Mouse (Mus musculus): Measurements from ENCODE around the gene Fbxl20. TPM values are rescaled to one million over a fixed set of nuclear protein-coding genes. Genes with fewer than 3 reads are reported as not detected.

The Fbxl20 gene
- polyA plus RNA-seq, 1 experiment from 2014 or later, result 10.1 TPM

DNA sequence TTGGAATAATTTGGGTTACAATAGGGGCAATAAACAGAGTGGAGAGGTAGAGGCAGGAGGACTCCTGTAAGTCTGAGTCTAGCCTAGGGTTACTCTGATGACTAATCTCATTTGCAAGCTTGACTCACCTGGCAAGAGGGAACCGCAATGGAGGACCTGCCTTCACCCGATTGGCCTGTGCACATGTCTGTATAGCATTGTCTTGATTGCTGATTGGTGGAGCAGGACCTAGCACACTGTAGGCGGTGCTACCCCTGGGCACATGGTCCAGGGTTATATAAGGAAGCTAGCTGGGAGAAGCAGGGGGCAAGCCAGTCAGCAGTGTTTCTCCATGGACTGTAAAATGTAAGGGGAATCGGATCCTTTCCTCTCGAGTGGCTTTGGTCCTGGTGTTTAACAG lies 92.2 kb downstream of the Fbxl20 start:
- DNase-seq (ENCODE audit: low spot score) (no peak), ATAC-seq (ENCODE audit: low read depth) (no peak)
- H3K9ac ChIP-seq (ENCODE audit: low read depth, low read length), result no peak overlapping the region
- no peak overlapping the region for H3K4me3 ChIP-seq (ENCODE audit: low read depth, low read length)
- no peaks in the 10 kb centered on the region for H3K9me3 ChIP-seq (ENCODE audit: control insufficient read depth, low read length)
- H3K27ac ChIP-seq (replicated peaks; ENCODE audit: low read depth, low read length), result no peak overlapping the region
- H3K4me2 ChIP-seq (ENCODE audit: low read depth, low read length), result no peak overlapping the region
- H3K4me1 ChIP-seq (ENCODE audit: control insufficient read depth, insufficient read depth, low read length), result 0 out of 2 replicates have a peak, but pooled peaks cover 2% of the 10 kb centered on the region
- 83% methylated on average over 5 of the region's 5 CpGs for WGBS
- peaks cover 14% of the 10 kb centered on the region for H3K27me3 ChIP-seq (replicated peaks; ENCODE audit: control insufficient read depth, insufficient read depth, low read length)
- no peaks in the 10 kb centered on the region for H3K36me3 ChIP-seq (ENCODE audit: control insufficient read depth, insufficient read depth, low read length)

DNA sequence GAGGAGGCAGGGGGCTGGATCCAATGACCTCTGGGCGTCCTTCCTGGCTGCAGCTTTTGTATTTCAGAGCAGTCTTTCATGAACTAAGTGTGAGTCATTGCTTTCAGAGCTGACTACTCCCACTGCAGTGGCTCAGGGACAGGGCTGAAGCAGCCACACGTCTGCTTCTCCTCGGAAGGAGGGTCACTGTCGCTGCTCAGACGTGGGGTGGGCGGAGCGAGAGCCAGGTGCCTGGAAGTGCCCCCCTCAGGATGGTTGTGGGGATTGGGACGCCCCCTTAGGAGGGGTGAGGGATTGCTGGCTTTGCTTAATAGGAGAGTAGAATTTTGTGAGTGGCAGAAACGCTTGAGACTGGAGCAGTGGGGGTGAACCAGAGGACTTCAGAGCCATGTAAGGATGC lies 92.7 kb downstream of the Fbxl20 start:
- Histone ChIP-seq H3K4me2 (ENCODE audit: low read depth, low read length) (no peak overlapping the region), H3K4me3 (ENCODE audit: low read depth, low read length) (no peak overlapping the region), H3K4me1 (ENCODE audit: control insufficient read depth, insufficient read depth, low read length) (0 out of 2 replicates have a peak, but pooled peaks cover 3% of the 10 kb centered on the region), H3K27ac (replicated peaks; ENCODE audit: low read depth, low read length) (no peak overlapping the region), H3K9ac (ENCODE audit: low read depth, low read length) (no peak overlapping the region), H3K9me3 (ENCODE audit: control insufficient read depth, low read length) (no peaks in the 10 kb centered on the region), H3K27me3 (replicated peaks; ENCODE audit: control insufficient read depth, insufficient read depth, low read length) (peaks cover 19% of the 10 kb centered on the region), H3K36me3 (ENCODE audit: control insufficient read depth, insufficient read depth, low read length) (no peaks in the 10 kb centered on the region)
- ATAC-seq (ENCODE audit: low read depth) (no peak), DNase-seq (ENCODE audit: low spot score) (no peak)
- WGBS, result 29% methylated on average over 9 of the region's 9 CpGs

DNA sequence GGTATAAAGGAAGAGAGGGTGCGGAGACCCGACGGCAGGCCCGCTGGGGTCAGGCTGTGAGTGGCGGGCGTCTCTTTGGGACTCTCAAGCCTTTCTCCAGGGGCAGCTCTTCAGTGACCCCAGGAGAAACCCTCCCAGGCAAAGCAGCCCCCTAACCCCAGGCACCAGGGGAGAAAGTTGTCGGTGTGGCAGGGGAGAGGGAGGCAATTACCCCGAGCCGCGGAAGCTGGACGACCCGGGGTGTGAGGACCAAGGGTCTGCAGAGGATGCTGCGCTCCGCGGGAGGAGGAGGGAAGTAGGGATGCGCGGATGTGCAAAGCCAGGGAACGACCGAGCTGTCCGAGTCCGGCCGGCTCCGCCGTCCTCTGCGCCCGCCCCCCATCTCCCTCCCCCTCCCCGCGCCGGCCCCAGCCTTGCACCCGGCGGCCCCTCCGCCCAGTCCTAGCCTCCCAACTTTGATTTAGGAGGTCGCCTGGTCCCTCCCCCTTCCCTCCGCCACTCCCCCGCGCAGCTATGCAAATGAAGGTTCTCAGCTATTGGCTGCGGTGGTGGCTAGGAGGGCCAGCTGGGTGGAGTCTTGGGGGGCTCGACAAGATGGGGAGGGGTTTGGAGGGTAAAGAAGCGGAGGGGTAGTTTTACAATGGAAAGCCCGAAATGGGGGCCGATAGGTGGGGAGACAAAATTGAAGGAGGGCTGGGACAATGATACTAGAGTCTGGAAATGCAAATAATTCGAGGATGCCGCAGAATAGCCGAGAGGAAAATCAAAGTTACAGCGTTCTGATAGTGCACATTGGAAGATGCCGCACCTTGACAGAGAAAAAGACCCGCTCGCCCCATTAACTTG lies 97.0 kb downstream of the Fbxl20 start, which contains the start of gene Stac2:
TSS of gene Stac2 (minus strand) at position 474 of the 846 bp plus-strand sequence.
- Histone ChIP-seq H3K9ac (ENCODE audit: low read depth, low read length) (peak within 1 kb of the TSS; percentile 54), H3K9me3 (ENCODE audit: control insufficient read depth, low read length) (no peaks in the 10 kb centered on the region), H3K4me1 (ENCODE audit: control insufficient read depth, insufficient read depth, low read length) (0 out of 2 replicates have a peak, but pooled peaks cover 3% of the 10 kb centered on the region), H3K4me3 (ENCODE audit: low read depth, low read length) (peak within 1 kb of the TSS; percentile 44), H3K27me3 (replicated peaks; ENCODE audit: control insufficient read depth, insufficient read depth, low read length) (peaks cover 52% of the 10 kb centered on the region), H3K36me3 (ENCODE audit: control insufficient read depth, insufficient read depth, low read length) (no peaks in the 10 kb centered on the region), H3K4me2 (ENCODE audit: low read depth, low read length) (peak within 1 kb of the TSS; percentile 74), H3K27ac (replicated peaks; ENCODE audit: low read depth, low read length) (no peak within 1 kb of the TSS)
- ATAC-seq (ENCODE audit: low read depth) (peak; percentile 88), DNase-seq (ENCODE audit: low spot score) (peak; percentile 90)
- 2% methylated on average over 38 of the region's 48 CpGs for WGBS

DNA sequence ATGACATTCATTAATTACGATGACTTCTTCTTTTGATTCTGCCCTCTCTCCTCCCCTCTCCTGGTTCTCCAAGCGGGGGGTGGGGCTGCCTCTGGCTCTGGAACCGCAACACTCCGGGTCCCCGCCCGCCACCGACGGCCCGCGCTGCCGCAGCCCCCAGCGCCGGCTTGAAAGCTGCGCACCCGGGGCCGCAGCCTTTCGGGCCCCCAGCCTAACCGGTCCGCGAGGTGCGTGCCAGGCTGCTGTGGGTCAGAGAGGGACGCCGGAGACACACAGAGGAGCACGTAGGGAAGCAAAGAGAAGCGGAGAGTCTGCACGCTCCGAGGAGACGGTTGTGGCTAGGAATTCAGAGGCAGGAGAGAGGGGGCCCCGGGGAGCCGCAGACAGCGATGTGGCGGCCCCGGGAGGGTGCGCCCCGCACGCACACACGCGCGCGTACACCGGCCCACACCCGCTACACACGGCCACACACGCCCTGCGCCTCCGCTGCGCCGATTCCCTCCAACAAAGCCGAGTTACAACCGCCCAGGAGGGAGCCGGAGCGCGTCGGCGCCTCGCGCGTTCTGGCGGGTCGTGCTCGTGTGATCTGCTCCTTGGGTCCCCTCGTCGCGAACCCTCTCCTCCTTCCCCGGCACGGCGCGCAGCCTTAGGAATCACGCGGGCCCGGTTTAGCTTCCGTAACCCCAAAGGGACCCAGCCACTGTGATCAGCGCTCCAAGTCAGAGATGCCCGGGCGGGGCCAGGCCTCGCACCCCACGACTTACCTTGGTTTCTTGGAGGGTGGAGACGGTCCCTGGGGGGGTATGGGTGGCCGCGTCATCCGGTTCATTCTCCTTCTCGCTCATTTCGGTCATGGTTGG lies 97.8 kb downstream of the Fbxl20 start:
- Histone ChIP-seq H3K27ac (replicated peaks; ENCODE audit: low read depth, low read length) (no peak overlapping the region), H3K4me3 (ENCODE audit: low read depth, low read length) (peak overlapping the region; percentile 44), H3K9ac (ENCODE audit: low read depth, low read length) (peak overlapping the region; percentile 54), H3K36me3 (ENCODE audit: control insufficient read depth, insufficient read depth, low read length) (no peaks in the 10 kb centered on the region), H3K4me2 (ENCODE audit: low read depth, low read length) (peak overlapping the region; percentile 74), H3K27me3 (replicated peaks; ENCODE audit: control insufficient read depth, insufficient read depth, low read length) (peaks cover 52% of the 10 kb centered on the region), H3K4me1 (ENCODE audit: control insufficient read depth, insufficient read depth, low read length) (0 out of 2 replicates have a peak, but pooled peaks cover 3% of the 10 kb centered on the region), H3K9me3 (ENCODE audit: control insufficient read depth, low read length) (no peaks in the 10 kb centered on the region)
- ATAC-seq (ENCODE audit: low read depth) (peak; percentile 22; the same call in 1 of the 2 replicates), DNase-seq (ENCODE audit: low spot score) (no peak)
- 0% methylated on average over 41 of the region's 83 CpGs for WGBS

DNA sequence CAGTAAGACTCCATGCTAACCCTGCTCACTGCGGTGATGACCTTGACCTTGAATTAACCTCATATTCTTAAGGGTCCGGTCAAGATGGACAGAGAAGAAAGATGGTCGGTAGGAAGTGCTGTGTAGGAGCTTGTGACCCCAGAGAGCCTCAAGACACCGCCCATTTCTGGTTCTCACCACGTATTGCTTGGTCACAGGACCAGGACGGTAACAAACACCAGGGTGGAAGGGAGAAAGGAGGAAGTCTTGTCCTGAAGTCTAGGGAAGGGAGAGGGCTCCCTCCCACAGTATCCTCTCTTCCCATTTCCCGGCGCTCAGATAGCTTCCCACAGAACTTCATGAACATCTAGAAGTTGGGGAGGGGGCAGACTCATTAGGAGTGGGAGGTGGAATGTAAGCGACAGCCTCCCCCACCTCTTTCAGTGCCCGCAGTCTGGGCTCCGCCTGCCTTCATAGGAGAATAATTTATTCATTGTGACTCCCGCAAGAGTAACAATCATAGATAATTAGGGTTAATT lies 98.5 kb downstream of the Fbxl20 start:
- no peaks in the 10 kb centered on the region for H3K9me3 ChIP-seq (ENCODE audit: control insufficient read depth, low read length)
- no peaks in the 10 kb centered on the region for H3K36me3 ChIP-seq (ENCODE audit: control insufficient read depth, insufficient read depth, low read length)
- H3K4me1 ChIP-seq (ENCODE audit: control insufficient read depth, insufficient read depth, low read length), result 0 out of 2 replicates have a peak, but pooled peaks cover 3% of the 10 kb centered on the region
- H3K27me3 ChIP-seq (replicated peaks; ENCODE audit: control insufficient read depth, insufficient read depth, low read length), result peaks cover 52% of the 10 kb centered on the region
- no peak for ATAC-seq (ENCODE audit: low read depth)
- H3K4me3 ChIP-seq (ENCODE audit: low read depth, low read length), result peak overlapping the region; percentile 44
- DNase-seq (ENCODE audit: low spot score), result no peak
- 7% methylated on average over 12 of the region's 12 CpGs for WGBS
- peak overlapping the region; percentile 74 for H3K4me2 ChIP-seq (ENCODE audit: low read depth, low read length)
- no peak overlapping the region for H3K27ac ChIP-seq (replicated peaks; ENCODE audit: low read depth, low read length)
- H3K9ac ChIP-seq (ENCODE audit: low read depth, low read length), result peak overlapping the region; percentile 54; the same call in 1 of the 2 replicates

DNA sequence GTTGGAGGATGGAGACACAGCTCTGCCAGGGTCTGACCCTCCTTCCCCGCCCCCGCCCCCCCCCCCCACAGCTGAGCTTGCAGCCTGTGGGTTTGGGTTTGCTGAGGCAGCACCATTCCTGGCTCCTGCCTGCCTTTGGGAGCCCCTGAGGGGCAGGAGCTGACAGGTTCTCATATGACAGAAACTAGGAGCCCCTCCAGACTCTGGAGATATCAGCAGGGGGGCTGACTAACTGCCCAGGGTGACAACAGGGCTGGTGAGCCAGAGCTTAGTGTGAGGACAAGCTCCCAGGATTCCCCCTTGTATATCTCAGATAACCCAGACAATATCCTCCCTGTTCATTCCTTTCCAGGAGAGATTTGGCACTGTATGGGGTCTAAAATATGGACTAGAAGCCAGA lies 99.3 kb downstream of the Fbxl20 start:
- DNase-seq (ENCODE audit: low spot score) (no peak), ATAC-seq (ENCODE audit: low read depth) (no peak)
- Histone ChIP-seq H3K36me3 (ENCODE audit: control insufficient read depth, insufficient read depth, low read length) (no peaks in the 10 kb centered on the region), H3K4me3 (ENCODE audit: low read depth, low read length) (no peak overlapping the region), H3K27me3 (replicated peaks; ENCODE audit: control insufficient read depth, insufficient read depth, low read length) (peaks cover 52% of the 10 kb centered on the region), H3K9ac (ENCODE audit: low read depth, low read length) (no peak overlapping the region), H3K27ac (replicated peaks; ENCODE audit: low read depth, low read length) (no peak overlapping the region), H3K4me1 (ENCODE audit: control insufficient read depth, insufficient read depth, low read length) (0 out of 2 replicates have a peak, but pooled peaks cover 3% of the 10 kb centered on the region), H3K9me3 (ENCODE audit: control insufficient read depth, low read length) (no peaks in the 10 kb centered on the region), H3K4me2 (ENCODE audit: low read depth, low read length) (no peak overlapping the region)
- WGBS, result 40% methylated on average over 1 of the region's 2 CpGs

DNA sequence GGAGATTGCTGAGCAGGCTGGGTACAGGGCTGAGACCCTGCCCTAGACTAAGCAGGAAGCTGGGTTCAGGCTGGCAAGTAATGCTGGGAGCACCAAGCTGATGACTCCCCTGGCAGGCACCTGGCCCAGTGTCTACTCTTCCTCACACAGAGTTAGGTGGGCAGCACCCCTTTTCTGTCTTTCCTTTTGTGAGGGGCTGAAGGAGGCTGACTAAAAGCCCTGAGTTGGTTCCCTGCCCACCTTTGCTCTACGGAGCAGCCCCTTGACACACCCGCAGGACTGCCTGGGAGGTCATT lies 99.7 kb downstream of the Fbxl20 start:
- H3K27me3 ChIP-seq (replicated peaks; ENCODE audit: control insufficient read depth, insufficient read depth, low read length), result peaks cover 52% of the 10 kb centered on the region
- no peaks in the 10 kb centered on the region for H3K9me3 ChIP-seq (ENCODE audit: control insufficient read depth, low read length)
- H3K4me2 ChIP-seq (ENCODE audit: low read depth, low read length), result no peak overlapping the region
- no peaks in the 10 kb centered on the region for H3K36me3 ChIP-seq (ENCODE audit: control insufficient read depth, insufficient read depth, low read length)
- no peak overlapping the region for H3K27ac ChIP-seq (replicated peaks; ENCODE audit: low read depth, low read length)
- no peak for DNase-seq (ENCODE audit: low spot score)
- 0 out of 2 replicates have a peak, but pooled peaks cover 3% of the 10 kb centered on the region for H3K4me1 ChIP-seq (ENCODE audit: control insufficient read depth, insufficient read depth, low read length)
- H3K9ac ChIP-seq (ENCODE audit: low read depth, low read length), result no peak overlapping the region
- ATAC-seq (ENCODE audit: low read depth), result no peak
- WGBS, result 50% methylated on average over 2 of the region's 2 CpGs
- H3K4me3 ChIP-seq (ENCODE audit: low read depth, low read length), result no peak overlapping the region

DNA sequence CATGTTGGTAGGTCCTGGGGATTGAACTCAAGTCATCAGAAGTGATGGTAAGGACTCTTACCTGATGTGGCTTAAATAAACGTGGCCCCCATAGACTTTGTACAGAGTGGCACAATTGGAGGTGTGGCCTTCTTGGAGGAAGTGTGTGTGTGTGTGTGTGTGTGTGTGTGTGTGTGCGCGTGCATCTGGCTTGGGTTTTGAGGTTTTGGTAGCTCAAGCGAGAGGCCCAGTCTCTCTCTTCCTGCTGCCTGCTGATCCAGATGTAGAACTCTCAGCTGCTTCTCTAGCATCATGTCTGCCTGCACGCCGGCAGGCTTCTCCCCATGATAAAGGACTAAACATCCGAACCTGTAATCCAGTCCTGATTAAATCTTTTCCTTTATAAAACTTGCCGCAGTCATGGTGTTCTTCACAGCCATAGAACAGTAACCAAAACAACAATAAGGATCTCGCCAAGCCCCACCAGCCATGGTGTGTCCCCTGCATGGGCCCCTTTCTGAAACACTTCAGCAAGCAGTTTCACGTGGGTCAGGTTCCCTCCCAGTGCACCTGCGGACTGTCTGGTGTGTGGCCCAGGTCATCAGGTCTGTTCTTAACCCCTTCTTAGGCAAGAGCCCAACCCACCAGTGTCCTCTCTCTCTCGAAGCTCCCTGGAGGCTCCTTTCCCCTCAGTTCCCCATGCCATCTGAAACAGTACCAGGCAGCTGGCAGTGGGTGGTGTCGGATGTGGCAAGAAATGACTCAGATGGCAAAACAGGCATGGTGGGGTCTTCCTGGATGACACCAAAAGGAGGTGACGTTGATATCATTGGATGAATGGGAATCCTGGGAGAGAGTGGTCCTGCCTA lies 100.3 kb downstream of the Fbxl20 start:
- 67% methylated on average over 14 of the region's 14 CpGs for WGBS
- Histone ChIP-seq H3K4me1 (ENCODE audit: control insufficient read depth, insufficient read depth, low read length) (0 out of 2 replicates have a peak, but pooled peaks cover 3% of the 10 kb centered on the region), H3K9ac (ENCODE audit: low read depth, low read length) (no peak overlapping the region), H3K36me3 (ENCODE audit: control insufficient read depth, insufficient read depth, low read length) (no peaks in the 10 kb centered on the region), H3K4me3 (ENCODE audit: low read depth, low read length) (no peak overlapping the region), H3K4me2 (ENCODE audit: low read depth, low read length) (no peak overlapping the region), H3K9me3 (ENCODE audit: control insufficient read depth, low read length) (no peaks in the 10 kb centered on the region), H3K27ac (replicated peaks; ENCODE audit: low read depth, low read length) (no peak overlapping the region), H3K27me3 (replicated peaks; ENCODE audit: control insufficient read depth, insufficient read depth, low read length) (peaks cover 52% of the 10 kb centered on the region)
- no peak for ATAC-seq (ENCODE audit: low read depth)
- no peak for DNase-seq (ENCODE audit: low spot score)

Measured in embryonic facial prominence, embryonic 14.5 days (tissue).